Mouse (Mus musculus) subcutaneous adipose tissue, adult 2 months (tissue): ENCODE data around the gene Gjc2. TPM values are rescaled to one million over a fixed set of nuclear protein-coding genes. Genes with fewer than 3 reads are reported as not detected.

Source experiments
- polyA plus RNA-seq: library from polyadenylated mRNA; depleted of rRNA; stranded (reverse); fragments of >200 nt; gene quantifications from 2 replicates; pipeline ENCODE4 v1.2.3, GENCODE M21; 2012; ENCODE audit warnings: low replicate concordance; rRNA removed

The Gjc2 gene
- polyA plus RNA-seq: 1.4 and 11.8 TPM in 2 replicates

GRCm38 (mm10) chr11:59182864-59183331, at the start of gene Gjc2:
Gjc2 (minus strand) TSS chr11:59183213.

GRCm38 (mm10) chr11:59228122-59228953, 45.3 kb upstream of the Gjc2 start, which contains the start of gene Arf1:
Arf1 (minus strand) TSS chr11:59228270.

GRCm38 (mm10) chr11:59208153-59208831, 25.3 kb upstream of the Gjc2 start, which contains the start of gene 2310033P09Rik:
2310033P09Rik (plus strand) TSS chr11:59208321.

GRCm38 (mm10) chr11:59202081-59202995, 19.3 kb upstream of the Gjc2 start, which contains the start of gene Mrpl55:
Mrpl55 (plus strand) TSS chr11:59202486.

GRCm38 (mm10) chr11:59192059-59192386, 9.0 kb upstream of the Gjc2 start, which contains the start of gene Guk1:
Guk1 (minus strand) TSS chr11:59192212.

GRCm38 (mm10) chr11:59163255-59164236, 19.5 kb downstream of the Gjc2 start, which contains the start of gene Iba57:
Iba57 (minus strand) TSS chr11:59163739.

GRCm38 (mm10) chr11:59135904-59136452, 47.0 kb downstream of the Gjc2 start, which contains the start of gene Obscn:
Obscn (minus strand) TSS chr11:59136402.

Other genes starting within 250 kb of the Gjc2 start
- gene Rnf187, start 244.3 kb downstream of the Gjc2 start, polyA plus RNA-seq: 169 and 254 TPM in 2 replicates
- gene Hist3h2ba, start 234.3 kb downstream of the Gjc2 start, polyA plus RNA-seq: 0.99 and 6.7 TPM in 2 replicates
- 13.4 and 31.4 TPM in 2 replicates for gene Hist3h2a, start 228.5 kb downstream of the Gjc2 start, polyA plus RNA-seq
- 0.36 and 0.82 TPM in 2 replicates for gene Trim17, start 228.5 kb downstream of the Gjc2 start, polyA plus RNA-seq
- 18.3 and 30.5 TPM in 2 replicates for gene Trim11, start 205.1 kb downstream of the Gjc2 start, polyA plus RNA-seq
- 0.06 and 0.53 TPM in 2 replicates for gene Obscn, start 46.8 kb downstream of the Gjc2 start, polyA plus RNA-seq
- 6.4 and 6.9 TPM in 2 replicates for gene Iba57, start 19.5 kb downstream of the Gjc2 start, polyA plus RNA-seq
- 110 and 125 TPM in 2 replicates for gene Guk1, start 9.0 kb upstream of the Gjc2 start, polyA plus RNA-seq
- 50.4 and 64.6 TPM in 2 replicates for gene Mrpl55, start 19.3 kb upstream of the Gjc2 start, polyA plus RNA-seq
- gene 2310033P09Rik, start 25.1 kb upstream of the Gjc2 start, polyA plus RNA-seq: 19.8 and 24.9 TPM in 2 replicates
- gene Arf1, start 45.1 kb upstream of the Gjc2 start, polyA plus RNA-seq: 464 and 557 TPM in 2 replicates
- not detected in 2 replicates for gene Wnt3a, start 107.5 kb upstream of the Gjc2 start, polyA plus RNA-seq
- 4.1 and 24.2 TPM in 2 replicates for gene Wnt9a, start 123.7 kb upstream of the Gjc2 start, polyA plus RNA-seq
- gene Prss38, start 192.4 kb upstream of the Gjc2 start, polyA plus RNA-seq: 0.22 TPM in 1 of 2 replicates, not detected in the other